Mouse (Mus musculus): ENCODE data around the gene Nab2. TPM values are rescaled to one million over a fixed set of nuclear protein-coding genes. Genes with fewer than 3 reads are reported as not detected.
A peak's percentile ranks its signal among the peaks of the same experiment; 100 is the strongest.

Nab2 gene
- total RNA-seq, 2 experiments from 2014 or later: 2.6 to 3.4 TPM

- no peak for ATAC-seq (replicated peaks; ENCODE audit: poor library complexity)
These were observed 15.3 kb downstream of the Nab2 start for GRCm38 (mm10) chr10:127652906-127653638.

GRCm38 (mm10) chr10:127645791-127646190 lies 22.6 kb downstream of the Nab2 start:
- no peak for ATAC-seq (replicated peaks; ENCODE audit: poor library complexity)

GRCm38 (mm10) chr10:127643553-127644238 lies 24.7 kb downstream of the Nab2 start:
- peak; percentile 46 for ATAC-seq (replicated peaks; ENCODE audit: poor library complexity)

DNA sequence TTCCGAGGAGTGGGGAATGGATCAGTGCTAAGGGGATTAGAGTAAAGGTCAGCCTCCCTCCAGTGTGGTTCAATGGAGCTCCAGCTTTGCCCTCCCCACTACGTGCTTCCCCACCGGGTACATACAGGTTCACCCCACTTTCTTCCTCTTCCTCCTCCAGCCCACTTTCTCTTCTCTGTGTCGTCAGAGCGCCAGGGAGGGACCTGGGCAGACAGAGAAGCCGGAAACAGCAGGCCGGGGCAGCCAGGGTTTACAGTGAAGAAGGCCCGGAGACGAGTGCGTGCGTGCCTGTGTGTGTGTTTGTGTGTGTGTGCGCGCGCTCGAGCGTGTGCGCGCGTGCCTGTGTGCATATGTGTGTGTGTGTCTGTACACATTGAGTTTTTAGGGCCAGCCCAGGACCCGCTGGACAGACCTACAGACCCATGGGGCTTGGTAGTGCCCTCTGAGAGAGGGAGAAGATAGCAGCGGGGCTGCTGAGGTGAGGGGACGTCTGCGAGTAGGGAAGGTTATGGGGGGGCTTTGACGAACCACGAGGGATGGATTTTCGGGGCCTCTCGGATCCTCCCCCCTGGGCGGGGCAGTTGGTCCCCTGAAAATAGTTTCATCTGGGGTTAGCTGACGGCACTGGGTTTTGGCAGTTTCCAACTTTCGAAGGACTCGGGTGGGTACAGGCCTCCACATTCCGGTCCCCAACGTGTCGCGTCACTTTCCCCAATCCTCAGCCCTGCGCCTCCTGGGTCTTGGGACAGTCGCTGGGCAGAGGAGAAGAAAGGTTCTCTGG lies 25.4 kb downstream of the Nab2 start, which contains the start of gene Stat6:
Stat6 (plus strand) TSS at position 215 of the 781 bp plus-strand sequence.
- ATAC-seq (replicated peaks; ENCODE audit: poor library complexity): peak; percentile 77

GRCm38 (mm10) chr10:127641861-127642771 lies 26.3 kb downstream of the Nab2 start:
- peak; percentile 54 for ATAC-seq (replicated peaks; ENCODE audit: poor library complexity)

GRCm38 (mm10) chr10:127640421-127640820 lies 27.9 kb downstream of the Nab2 start:
- ATAC-seq (replicated peaks; ENCODE audit: poor library complexity): no peak

GRCm38 (mm10) chr10:127632668-127633271 lies 35.6 kb downstream of the Nab2 start:
- no peak for ATAC-seq (replicated peaks; ENCODE audit: poor library complexity)

DNA sequence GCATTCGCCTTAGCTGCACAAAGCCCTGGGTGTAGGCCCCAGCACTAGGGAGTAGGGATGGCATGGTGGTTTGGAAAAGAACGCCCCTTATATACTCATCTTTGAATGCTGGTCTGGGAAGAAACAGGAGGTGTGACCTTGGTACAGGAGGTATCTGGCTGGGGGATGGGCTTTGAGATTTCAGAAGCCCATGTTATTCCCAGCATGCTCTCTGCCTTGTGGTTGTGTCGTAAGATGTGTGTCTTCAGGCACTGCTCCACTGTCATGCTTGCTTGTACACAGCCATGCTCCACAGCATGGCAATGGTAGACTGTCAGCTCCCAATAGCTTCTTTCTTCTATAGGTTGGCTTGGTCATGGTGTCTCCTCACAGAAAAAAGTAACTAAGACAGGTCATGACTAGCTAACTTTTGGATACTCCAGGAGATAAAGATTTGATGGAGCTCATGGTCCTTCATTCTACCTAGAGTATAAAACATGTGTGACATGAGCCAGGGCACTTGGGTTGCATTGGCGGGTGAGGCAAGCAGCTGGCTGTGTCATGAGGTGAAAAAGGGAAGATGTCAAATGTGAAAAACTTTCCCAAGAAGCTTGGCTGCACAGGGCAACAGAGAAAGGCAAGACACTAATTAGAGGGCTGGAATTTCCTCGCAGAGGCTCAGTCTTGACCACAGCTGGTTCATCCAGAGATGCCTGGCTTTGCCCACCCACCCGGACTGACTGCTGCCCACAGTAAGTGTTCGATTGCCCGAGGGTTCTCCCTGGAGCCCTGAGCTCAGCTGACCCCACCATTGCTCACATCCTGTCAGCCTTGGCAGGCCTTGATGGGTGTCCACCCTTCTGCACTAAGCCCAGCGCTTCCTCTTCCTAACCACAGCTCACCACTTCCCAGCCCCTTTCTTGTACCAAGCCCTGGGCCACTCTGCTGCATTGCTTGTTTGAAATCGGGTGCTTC lies 36.8 kb downstream of the Nab2 start:
- peak; percentile 87 for ATAC-seq (replicated peaks; ENCODE audit: poor library complexity)

DNA sequence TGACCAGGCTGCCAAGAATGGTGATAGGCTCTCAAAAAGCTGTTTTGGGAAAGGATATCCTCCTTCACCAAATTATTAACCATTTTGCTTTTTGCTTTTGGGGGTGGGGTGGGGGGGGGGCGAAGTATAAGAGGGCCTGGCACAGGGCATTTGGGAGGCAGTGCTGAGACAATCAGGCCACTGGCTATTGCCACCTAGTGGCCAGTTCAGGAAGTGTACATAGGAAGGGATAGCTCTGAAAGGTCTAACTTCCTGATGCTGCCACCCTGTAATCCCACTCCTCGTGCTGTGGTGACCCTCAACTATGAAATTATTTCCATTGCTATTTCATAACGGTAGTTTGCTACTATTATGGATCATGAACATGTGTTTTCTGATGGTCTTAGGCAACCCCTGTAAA lies 41.9 kb downstream of the Nab2 start:
- peak; percentile 63 for ATAC-seq (replicated peaks; ENCODE audit: poor library complexity)

DNA sequence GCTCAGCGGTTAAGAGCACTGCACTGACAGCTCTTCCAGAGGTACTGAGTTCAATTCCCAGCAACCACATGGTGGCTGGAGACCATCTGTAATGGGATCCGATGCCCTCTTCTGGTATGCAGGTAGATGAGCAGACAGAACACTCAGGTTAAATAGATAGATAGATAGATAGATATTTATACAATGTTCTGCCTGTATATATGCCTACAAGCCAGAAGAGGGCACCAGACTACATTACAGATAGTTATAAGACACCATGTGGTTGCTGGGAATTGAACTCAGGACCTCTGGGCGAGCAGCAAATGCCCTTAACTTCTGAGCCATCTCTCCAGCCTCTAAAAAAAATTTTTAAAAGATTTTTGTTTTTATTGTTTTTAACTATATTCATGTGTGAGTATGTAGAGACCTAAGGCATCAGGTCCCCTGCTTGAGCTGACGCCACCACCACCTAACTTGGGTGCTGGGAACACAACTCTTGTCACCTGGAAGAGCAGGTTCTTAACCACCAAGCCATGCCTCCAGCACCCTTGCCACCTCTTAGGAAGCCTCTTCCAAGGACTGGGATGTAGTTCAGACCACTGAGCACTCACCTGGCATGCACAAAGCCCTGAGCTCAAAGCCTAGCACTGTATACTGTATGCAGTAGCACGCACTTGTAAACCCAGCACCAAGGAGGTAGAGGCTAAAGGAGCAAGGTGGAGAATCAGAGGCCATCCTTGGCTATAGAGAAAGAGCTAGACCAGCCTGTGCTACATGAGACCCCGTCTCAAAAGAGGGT lies 44.7 kb downstream of the Nab2 start:
- ATAC-seq (replicated peaks; ENCODE audit: poor library complexity): no peak

GRCm38 (mm10) chr10:127622661-127623060 lies 45.7 kb downstream of the Nab2 start:
- ATAC-seq (replicated peaks; ENCODE audit: poor library complexity): no peak

- ATAC-seq (replicated peaks; ENCODE audit: poor library complexity): peak; percentile 54
These were observed 46.3 kb downstream of the Nab2 start for GRCm38 (mm10) chr10:127622057-127622392.

GRCm38 (mm10) chr10:127621191-127622056 lies 46.9 kb downstream of the Nab2 start:
- ATAC-seq (replicated peaks; ENCODE audit: poor library complexity): peak; percentile 63

- ATAC-seq (replicated peaks; ENCODE audit: poor library complexity): no peak
These were observed 47.8 kb downstream of the Nab2 start, which contains the start of gene Lrp1 for GRCm38 (mm10) chr10:127620406-127621190. Gene Lrp1 (minus strand): TSS chr10:127621148.

GRCm38 (mm10) chr10:127619941-127620405 lies 48.4 kb downstream of the Nab2 start:
- ATAC-seq (replicated peaks; ENCODE audit: poor library complexity): no peak

DNA sequence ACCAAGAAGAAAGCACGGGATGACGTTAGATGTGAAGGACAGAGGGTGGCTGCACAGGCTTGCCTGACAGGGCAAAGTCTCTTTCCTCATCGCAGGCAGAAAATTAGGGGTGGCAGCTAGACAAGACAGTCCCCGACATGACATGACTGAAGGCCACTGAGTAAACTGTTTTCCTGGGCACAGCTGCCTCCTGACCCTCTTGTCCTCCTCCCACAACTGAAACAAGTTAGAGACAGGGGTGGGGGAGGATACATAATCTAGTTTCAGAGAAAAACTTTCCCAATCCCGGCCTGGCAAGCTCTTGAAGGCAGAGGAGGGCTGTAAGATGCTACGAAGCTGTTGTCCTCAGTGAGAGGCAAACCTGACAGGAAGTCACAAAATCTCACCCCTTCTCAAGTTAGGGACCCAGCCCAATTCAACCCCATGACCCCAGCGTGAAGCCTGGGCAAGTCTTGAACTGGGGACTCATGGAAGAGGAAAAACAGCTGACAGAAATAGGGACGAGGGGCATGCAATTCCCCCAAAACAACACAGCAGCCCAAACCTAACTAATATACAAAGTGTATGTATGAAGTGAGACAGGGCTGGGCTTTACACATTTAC lies 49.1 kb downstream of the Nab2 start:
- ATAC-seq (replicated peaks; ENCODE audit: poor library complexity): no peak
